Mouse (Mus musculus) erythroblast, embryonic 14.5 days (primary cell): Measurements from ENCODE around the gene Arid4a. TPM values are rescaled to one million over a fixed set of nuclear protein-coding genes. Genes with fewer than 3 reads are reported as not detected.

Experiments
- H3K27me3 ChIP-seq: 2 replicates; pipeline ENCODE4 v1.6.1; 2012; ENCODE audit warnings: inconsistent platforms; ENCODE audit not compliant: control insufficient read depth
- H3K36me3 ChIP-seq: 2 replicates; pipeline ENCODE4 v1.6.1; 2012; ENCODE audit warnings: mild to moderate bottlenecking, inconsistent platforms; ENCODE audit not compliant: control insufficient read depth
- H3K4me1 ChIP-seq: 2 replicates; pipeline ENCODE4 v1.6.1; 2012; ENCODE audit warnings: inconsistent platforms; ENCODE audit not compliant: control insufficient read depth
- H3K4me3 ChIP-seq: replicated peaks from 2 replicates; pipeline ENCODE3; 2012; ENCODE audit warnings: moderate library complexity, mild to moderate bottlenecking, inconsistent platforms
- H3K9me3 ChIP-seq: 2 replicates; pipeline ENCODE4 v1.6.1; 2012; ENCODE audit warnings: low read length, inconsistent platforms, mixed read lengths; ENCODE audit not compliant: control insufficient read depth
- GATA1 ChIP-seq: IDR thresholded peaks from 2 replicates; pipeline ENCODE4 v1.6.1; 2012; ENCODE audit warnings: low read length, inconsistent platforms, mixed read lengths
- TAL1 ChIP-seq: IDR thresholded peaks from 3 replicates; pipeline ENCODE4 v1.6.1; 2012; ENCODE audit warnings: low read length, inconsistent platforms, mixed read lengths
- polyA plus RNA-seq: library from polyadenylated mRNA; stranded (reverse); fragments of >175 nt; gene quantifications from 2 replicates; pipeline ENCODE4 v1.2.3, GENCODE M21; 2012

Gene Arid4a
- polyA plus RNA-seq, 1 experiment, result 0.94 TPM

- Histone ChIP-seq H3K27me3 (peaks cover 11% of the 10 kb centered on the region), H3K36me3 (no peaks in the 10 kb centered on the region)
- TF ChIP-seq GATA1, result no peak
- no peak for TF ChIP-seq TAL1
Observed at GRCm38 (mm10) chr12:71116411-71116810, 100.6 kb downstream of the Arid4a start.

DNA sequence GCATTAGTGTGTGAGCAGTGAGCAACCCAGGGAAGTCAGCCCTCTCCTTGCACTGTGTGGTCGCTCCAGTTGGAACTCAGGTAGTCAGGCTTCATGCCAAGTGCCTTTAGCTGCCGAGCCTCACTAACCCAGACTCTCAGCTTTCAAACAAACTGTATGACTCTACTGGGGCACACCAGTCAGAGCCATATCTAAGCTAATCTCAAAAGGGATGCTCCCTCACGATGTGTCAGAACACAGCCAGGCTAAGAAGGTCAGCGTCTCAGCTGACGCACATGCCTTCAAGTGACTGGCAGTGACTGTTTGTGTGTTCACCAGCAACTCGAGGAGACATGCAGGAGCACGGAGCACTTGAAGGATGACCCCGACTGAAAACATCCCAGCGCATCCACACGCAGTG is 106.9 kb downstream of the Arid4a start:
- H3K36me3 ChIP-seq, result peaks cover 37% of the 10 kb centered on the region

More at GRCm38 (mm10) chr12:71116411-71116810, 100.6 kb downstream of the Arid4a start:
- peaks cover 9% of the 10 kb centered on the region for H3K4me1 ChIP-seq
- no peaks in the 10 kb centered on the region for H3K9me3 ChIP-seq
- no peak overlapping the region for H3K4me3 ChIP-seq

DNA sequence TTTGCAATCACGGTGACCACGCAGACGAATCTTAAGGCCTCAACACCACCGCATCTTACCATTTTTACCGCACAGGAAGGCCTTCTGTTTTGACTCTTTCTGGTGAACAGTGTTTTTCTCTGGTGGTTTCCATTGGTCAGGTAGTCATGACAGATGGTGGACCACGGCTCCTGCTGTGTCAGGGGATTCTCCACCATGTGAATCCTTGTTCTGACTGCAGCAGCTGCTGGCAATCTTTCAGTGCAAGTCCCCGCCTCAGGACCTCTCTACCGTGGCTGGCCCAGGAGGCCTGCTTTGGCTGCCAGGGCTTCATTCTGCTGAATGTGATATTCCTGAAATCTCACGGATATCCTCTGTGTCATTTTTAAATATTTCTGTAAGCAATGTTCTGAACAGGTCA is 107.5 kb downstream of the Arid4a start:
- H3K9me3 ChIP-seq, result no peaks in the 10 kb centered on the region
- no peaks in the 10 kb centered on the region for H3K4me1 ChIP-seq
- H3K4me3 ChIP-seq, result no peak overlapping the region
- TF ChIP-seq GATA1 (no peak), TAL1 (no peak)
- peaks cover 41% of the 10 kb centered on the region for H3K36me3 ChIP-seq
- H3K27me3 ChIP-seq, result no peaks in the 10 kb centered on the region

More for the DNA sequence above, 106.9 kb downstream of the Arid4a start:
- Histone ChIP-seq H3K9me3 (no peaks in the 10 kb centered on the region), H3K4me1 (no peaks in the 10 kb centered on the region), H3K27me3 (no peaks in the 10 kb centered on the region), H3K4me3 (no peak overlapping the region)
- TF ChIP-seq TAL1 (no peak), GATA1 (no peak)

GRCm38 (mm10) chr12:71135581-71135980 is 119.8 kb downstream of the Arid4a start:
- Histone ChIP-seq H3K4me1 (peaks cover 36% of the 10 kb centered on the region), H3K36me3 (peaks cover 38% of the 10 kb centered on the region)

DNA sequence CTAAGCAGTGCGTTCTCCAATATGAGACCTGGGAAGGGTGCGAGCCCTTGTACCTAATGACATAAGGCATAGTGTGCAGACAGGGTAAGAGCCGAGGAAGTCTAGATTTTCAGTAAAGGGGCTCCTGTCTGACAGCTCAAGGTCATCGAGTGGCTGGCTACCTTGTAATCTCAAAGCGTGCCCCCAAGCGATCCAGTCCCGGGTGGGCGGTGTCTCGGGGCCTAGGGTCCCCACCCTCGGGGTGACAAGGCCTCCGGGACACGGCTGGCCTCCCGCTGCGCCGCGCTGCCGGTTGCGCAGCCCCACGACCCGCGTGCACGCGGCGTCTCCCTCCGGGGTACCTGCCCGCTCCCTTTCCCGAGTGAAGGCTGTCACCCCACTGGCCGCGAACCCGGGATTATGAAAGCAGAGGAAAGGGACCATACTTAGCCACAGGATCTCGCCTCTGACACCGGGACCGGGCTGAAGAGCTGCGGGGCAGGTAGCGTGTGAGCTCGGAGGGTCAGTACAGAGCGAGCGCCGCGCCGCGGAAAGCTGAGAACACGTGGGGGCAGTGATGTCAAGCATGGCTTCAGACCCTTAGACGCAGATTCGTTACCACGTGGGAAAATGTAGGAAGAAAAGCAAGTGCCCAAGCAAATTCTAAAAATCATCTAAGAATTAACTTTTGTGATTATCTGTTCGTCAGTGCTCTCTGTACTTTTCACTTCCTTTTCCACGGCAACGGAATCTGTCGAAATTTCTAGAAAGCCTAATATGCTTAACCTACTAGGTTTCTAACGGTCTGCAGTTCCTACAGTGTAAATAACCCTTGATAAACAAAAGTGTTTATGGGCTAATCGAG is 120.6 kb downstream of the Arid4a start, which contains the start of the genes Timm9 and 2700049A03Rik:
Timm9 (minus strand) TSS at position 555 of the 844 bp plus-strand sequence.
2700049A03Rik (plus strand) TSS at position 719 of the 844 bp plus-strand sequence.
- TF ChIP-seq GATA1 (no peak), TAL1 (no peak)
- Histone ChIP-seq H3K4me3 (peak within 1 kb of the TSS; percentile 96), H3K9me3 (no peaks in the 10 kb centered on the region), H3K4me1 (peaks cover 36% of the 10 kb centered on the region), H3K27me3 (no peaks in the 10 kb centered on the region), H3K36me3 (peaks cover 39% of the 10 kb centered on the region)

More at GRCm38 (mm10) chr12:71135581-71135980, 119.8 kb downstream of the Arid4a start:
- no peak for TF ChIP-seq TAL1
- TF ChIP-seq GATA1, result no peak
- Histone ChIP-seq H3K9me3 (no peaks in the 10 kb centered on the region), H3K4me3 (peak overlapping the region; percentile 96), H3K27me3 (no peaks in the 10 kb centered on the region)

GRCm38 (mm10) chr12:71136974-71137491 is 121.2 kb downstream of the Arid4a start:
- Histone ChIP-seq H3K4me3 (peak overlapping the region; percentile 96), H3K27me3 (no peaks in the 10 kb centered on the region), H3K9me3 (no peaks in the 10 kb centered on the region), H3K4me1 (peaks cover 36% of the 10 kb centered on the region), H3K36me3 (peaks cover 40% of the 10 kb centered on the region)
- TF ChIP-seq TAL1 (no peak), GATA1 (no peak)

DNA sequence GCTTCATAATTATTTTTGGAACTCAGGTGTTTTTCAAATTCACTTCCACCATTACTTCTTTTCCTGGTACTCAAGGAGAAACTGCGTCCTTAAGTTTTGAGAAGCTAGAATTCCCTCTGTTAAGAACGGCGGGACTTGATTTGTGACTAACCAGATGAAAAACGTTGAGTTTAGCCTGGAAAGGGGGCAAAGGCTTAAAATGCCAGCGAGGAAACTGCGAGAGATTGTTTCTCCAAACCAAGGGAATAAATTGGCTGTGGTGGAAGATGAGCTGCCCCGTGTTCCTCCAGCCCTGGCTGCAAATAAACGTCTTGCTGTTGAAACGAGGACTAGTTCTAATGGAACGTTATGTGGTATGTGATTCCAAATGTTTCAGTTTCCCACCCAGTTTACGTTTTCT is 121.9 kb downstream of the Arid4a start:
- Histone ChIP-seq H3K9me3 (no peaks in the 10 kb centered on the region), H3K4me3 (peak overlapping the region; percentile 96), H3K4me1 (peaks cover 36% of the 10 kb centered on the region), H3K27me3 (no peaks in the 10 kb centered on the region), H3K36me3 (peaks cover 42% of the 10 kb centered on the region)
- no peak for TF ChIP-seq GATA1
- TF ChIP-seq TAL1, result no peak

GRCm38 (mm10) chr12:71139258-71139828 is 123.6 kb downstream of the Arid4a start:
- H3K4me1 ChIP-seq, result peaks cover 36% of the 10 kb centered on the region
- no peaks in the 10 kb centered on the region for H3K9me3 ChIP-seq
- no peaks in the 10 kb centered on the region for H3K27me3 ChIP-seq
- TF ChIP-seq GATA1 (no peak), TAL1 (no peak)
- no peak overlapping the region for H3K4me3 ChIP-seq
- peaks cover 52% of the 10 kb centered on the region for H3K36me3 ChIP-seq

- Histone ChIP-seq H3K9me3 (no peaks in the 10 kb centered on the region), H3K4me1 (peaks cover 21% of the 10 kb centered on the region), H3K27me3 (no peaks in the 10 kb centered on the region), H3K36me3 (peaks cover 65% of the 10 kb centered on the region), H3K4me3 (no peak overlapping the region)
- TF ChIP-seq TAL1, result no peak
- no peak for TF ChIP-seq GATA1
Observed at GRCm38 (mm10) chr12:71141189-71141588, 125.4 kb downstream of the Arid4a start.
